Mouse (Mus musculus) kidney, postnatal 36 days (tissue): Measurements from ENCODE around the gene Mrpl19.

ENCODE experiments used
- DNase-seq, 2 experiments: peaks; one replicate each; pipeline ENCODE4 v3.0.0; 2021 to 2022; ENCODE audit warnings: mixed read lengths in 2 of 2

Mrpl19 gene

DNA sequence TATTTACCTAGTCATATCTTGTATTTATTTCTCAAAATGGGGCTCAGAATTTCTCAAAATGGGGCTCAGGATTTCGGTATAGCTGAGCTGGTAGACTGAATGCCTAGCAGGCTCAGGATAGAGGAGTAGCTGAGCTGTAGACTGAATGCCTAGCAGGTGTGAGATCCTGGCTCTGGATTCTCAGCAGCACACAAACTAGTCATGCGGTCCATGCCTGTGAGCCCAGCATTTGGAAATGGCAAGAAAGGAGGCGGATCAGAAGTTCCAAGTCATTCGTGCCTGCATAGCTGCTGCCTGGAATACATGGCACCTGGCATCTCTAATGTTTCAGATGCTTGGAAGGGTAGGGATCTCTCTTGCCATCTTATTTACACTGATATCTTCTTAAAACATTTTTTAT is 36.4 kb downstream of the Mrpl19 start:
- no peak for DNase-seq

DNA sequence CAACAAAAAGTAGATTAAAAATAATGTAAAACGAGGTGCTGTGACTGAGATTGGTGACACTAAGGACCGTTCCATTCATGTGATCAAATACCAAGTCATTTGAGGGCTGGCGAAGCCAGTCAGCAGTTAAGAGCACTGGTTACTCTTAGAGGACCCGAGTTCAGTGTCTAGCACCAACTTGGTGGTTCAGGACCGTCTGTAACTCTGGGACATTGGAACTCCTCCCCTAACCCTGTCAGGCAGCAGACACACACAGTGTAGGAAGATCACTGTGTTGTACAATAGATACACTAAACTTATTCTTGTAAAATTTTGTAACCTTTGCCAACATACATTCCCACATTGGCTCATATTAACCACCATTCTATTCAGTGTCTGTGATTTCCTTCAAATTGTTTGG is 41.5 kb downstream of the Mrpl19 start:
- DNase-seq, result no peak

DNA sequence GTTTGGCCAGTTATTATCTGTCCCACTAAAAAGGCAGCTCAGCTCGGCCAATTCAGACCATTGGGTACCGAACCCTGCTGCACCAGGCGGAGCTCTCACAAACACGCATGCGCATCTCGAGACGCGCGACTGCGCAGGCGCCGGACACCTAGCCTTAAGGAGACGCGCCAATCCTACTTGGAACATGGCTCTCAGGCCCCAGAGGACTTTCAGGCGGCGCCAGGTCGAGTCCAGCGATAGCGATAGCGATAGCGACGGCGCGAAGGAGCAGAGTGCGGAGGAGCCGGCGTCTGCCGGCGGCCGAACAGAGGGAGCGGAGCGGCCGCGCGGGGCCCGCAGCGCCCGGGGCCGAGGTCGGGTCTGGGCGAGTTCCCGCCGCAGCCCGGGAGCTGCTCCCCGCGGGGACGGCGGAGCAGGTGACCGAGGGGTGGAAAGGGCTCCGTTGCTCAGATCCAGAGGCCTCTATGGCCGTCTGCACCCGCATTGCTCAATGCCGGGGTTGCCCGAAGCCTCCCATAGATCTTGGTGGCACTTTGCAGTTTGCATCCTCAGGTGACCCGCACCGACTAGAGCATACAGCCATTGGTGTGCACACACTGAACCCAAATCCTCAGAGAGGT is 42.1 kb downstream of the Mrpl19 start, which contains the start of gene Gcfc2:
Gene Gcfc2 (plus strand): TSS at position 147 of the 620 bp plus-strand sequence.
- peak; percentile 95 to 99 for DNase-seq

DNA sequence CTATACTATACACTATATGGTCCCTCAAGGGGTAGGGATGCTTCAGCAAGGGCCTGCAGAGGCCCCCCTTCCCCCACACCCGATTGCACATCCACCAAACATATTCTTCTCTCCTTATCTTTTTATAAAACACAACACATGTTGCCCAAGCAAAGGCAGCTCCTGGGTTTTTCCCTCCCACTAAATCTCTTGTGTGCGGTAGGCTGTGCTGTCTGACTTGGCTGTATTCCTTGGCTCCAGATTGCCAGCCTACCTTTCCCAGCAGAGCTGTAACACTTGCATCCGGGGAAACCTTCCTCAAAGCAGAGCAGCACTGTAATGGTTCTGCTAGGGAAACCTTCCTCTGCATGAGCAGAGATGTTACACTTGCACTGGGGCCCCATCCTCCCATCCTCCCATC is 53.6 kb downstream of the Mrpl19 start:
- no peak for DNase-seq

- DNase-seq, result no peak
Measured at GRCm38 (mm10) chr6:81911713-81912112, 54.0 kb downstream of the Mrpl19 start.

GRCm38 (mm10) chr6:81911244-81911643 is 54.5 kb downstream of the Mrpl19 start:
- DNase-seq, result no peak

DNA sequence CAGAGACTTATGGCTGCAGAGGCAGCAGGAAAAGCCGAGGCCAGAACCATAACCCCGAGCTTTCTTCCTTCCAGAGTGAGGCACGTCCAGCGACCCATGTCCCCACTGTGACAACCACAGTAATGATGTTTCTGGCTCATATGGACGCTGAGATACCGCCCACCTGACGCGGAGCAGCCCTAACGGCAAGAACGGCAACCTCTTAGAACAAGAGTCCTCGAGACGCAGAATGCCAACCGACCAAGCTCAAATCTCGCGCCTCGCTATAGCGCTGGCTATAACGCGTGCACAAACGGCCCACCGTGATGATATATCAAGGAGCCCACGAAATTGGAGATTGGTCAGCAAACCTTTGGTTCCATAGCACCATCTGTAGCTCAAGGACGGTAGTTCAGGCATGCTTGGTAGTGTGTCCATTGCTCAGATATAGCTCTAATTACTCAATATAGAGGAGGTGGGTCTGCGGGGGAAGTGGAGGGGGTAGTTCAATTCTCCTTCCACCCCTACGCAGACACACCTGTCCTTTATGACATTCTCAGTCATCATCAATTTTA is 55.4 kb downstream of the Mrpl19 start:
- DNase-seq, result no peak
